Mouse (Mus musculus) thymus, adult 2 months (tissue): Measurements from ENCODE around the gene Rab44. TPM values are rescaled to one million over a fixed set of nuclear protein-coding genes. Genes with fewer than 3 reads are reported as not detected.

Experiments
- DNase-seq: peaks from one replicate; pipeline ENCODE4 v3.0.0; 2021
- H3K27ac ChIP-seq: fragments of 200-500 bp; 2 replicates; pipeline ENCODE4 v1.5.1; 2012; ENCODE audit warnings: low read length, control low read depth; ENCODE audit not compliant: control insufficient read depth, insufficient read depth
- H3K27me3 ChIP-seq: fragments of 200-500 bp; 2 replicates; pipeline ENCODE4 v1.6.1; 2012; ENCODE audit warnings: mild to moderate bottlenecking, low read length, moderate library complexity, mixed read lengths; ENCODE audit not compliant: control insufficient read depth, insufficient read depth
- H3K36me3 ChIP-seq: fragments of 200-500 bp; 2 replicates; pipeline ENCODE4 v1.6.1; 2012; ENCODE audit warnings: mild to moderate bottlenecking, low read length, moderate library complexity; ENCODE audit not compliant: control insufficient read depth, insufficient read depth
- H3K4me1 ChIP-seq: fragments of 200-500 bp; replicated peaks from 2 replicates; pipeline ENCODE4 v1.6.1; 2012; ENCODE audit warnings: low read length; ENCODE audit not compliant: control insufficient read depth, insufficient read depth
- H3K4me3 ChIP-seq: fragments of 200-500 bp; 2 replicates; pipeline ENCODE4 v1.5.1; 2012; ENCODE audit warnings: mild to moderate bottlenecking, low read length, control low read depth, moderate library complexity; ENCODE audit not compliant: control insufficient read depth, insufficient read depth
- CTCF ChIP-seq: fragments of 200-500 bp; IDR thresholded peaks from 2 replicates; pipeline ENCODE4 v1.5.1; 2012; ENCODE audit warnings: mild to moderate bottlenecking, control low read depth, low read length, moderate library complexity, borderline replicate concordance; ENCODE audit not compliant: control insufficient read depth, poor library complexity, insufficient read depth; ENCODE audit errors: extremely low read depth
- POLR2A ChIP-seq: fragments of 200-500 bp; IDR thresholded peaks from 2 replicates; pipeline ENCODE4 v1.6.1; 2012; ENCODE audit warnings: mild to moderate bottlenecking, low read length, control low read depth, moderate library complexity; ENCODE audit not compliant: control insufficient read depth, poor library complexity, insufficient read depth; ENCODE audit errors: extremely low read depth
- WGBS: fragments of 180-500 bp; shearing (Covaris S2); methylation state at CpG from one replicate; pipeline ENCODE4 v1.1.7; 2018; 5-methylcytosine and 5-hydroxymethylcytosine counted together
- polyA plus RNA-seq: library from polyadenylated mRNA; depleted of rRNA; stranded (reverse); fragments of >200 nt; gene quantifications from 2 replicates; pipeline ENCODE4 v1.2.3, GENCODE M21; 2012

Gene Rab44
- polyA plus RNA-seq, 1 experiment, result 8.9 TPM

DNA sequence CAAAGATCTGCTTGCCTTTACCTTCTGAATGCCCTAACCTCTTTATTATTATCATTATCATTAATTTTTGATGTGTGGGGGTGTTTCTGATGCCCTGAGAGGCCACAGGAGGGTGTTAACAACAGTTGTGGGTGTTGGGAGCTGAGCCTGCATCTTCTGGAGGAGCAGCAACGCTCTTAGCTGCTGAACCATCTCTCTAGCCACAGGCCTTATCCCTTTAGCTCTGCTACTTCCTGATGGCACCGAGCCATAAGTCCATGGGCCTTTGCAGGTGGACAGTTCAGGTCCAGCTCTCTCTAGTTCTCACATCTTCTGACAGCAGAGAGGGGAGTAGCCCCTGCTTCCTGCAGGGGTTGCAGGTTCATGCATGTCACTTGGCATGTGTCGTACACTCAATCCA lies 27.6 kb downstream of the Rab44 start:
- WGBS, result 63% methylated on average over 3 of the region's 3 CpGs
- no peaks in the 10 kb centered on the region for H3K27me3 ChIP-seq
- no peak overlapping the region for H3K4me3 ChIP-seq
- no peak overlapping the region for H3K27ac ChIP-seq
- no peak for DNase-seq
- H3K36me3 ChIP-seq, result no peaks in the 10 kb centered on the region
- peaks cover 46% of the 10 kb centered on the region for H3K4me1 ChIP-seq
- TF ChIP-seq POLR2A, result no peak
- TF ChIP-seq CTCF, result no peak

- no peak overlapping the region for H3K4me3 ChIP-seq
- H3K27ac ChIP-seq, result peak overlapping the region; percentile 70
- peaks cover 60% of the 10 kb centered on the region for H3K4me1 ChIP-seq
- no peaks in the 10 kb centered on the region for H3K27me3 ChIP-seq
- no peaks in the 10 kb centered on the region for H3K36me3 ChIP-seq
- peak; percentile 30 for DNase-seq
- TF ChIP-seq POLR2A (no peak), CTCF (no peak)
- WGBS, result 7% methylated on average over 8 of the region's 8 CpGs
Observed at GRCm38 (mm10) chr17:29143266-29143665, 29.3 kb downstream of the Rab44 start.

- WGBS, result 35% methylated on average over 12 of the region's 12 CpGs
- Histone ChIP-seq H3K36me3 (no peaks in the 10 kb centered on the region), H3K4me1 (peaks cover 70% of the 10 kb centered on the region), H3K4me3 (no peak overlapping the region), H3K27ac (no peak overlapping the region), H3K27me3 (no peaks in the 10 kb centered on the region)
- no peak for DNase-seq
- no peak for TF ChIP-seq CTCF
- no peak for TF ChIP-seq POLR2A
Observed at GRCm38 (mm10) chr17:29145101-29145500, 31.2 kb downstream of the Rab44 start.

DNA sequence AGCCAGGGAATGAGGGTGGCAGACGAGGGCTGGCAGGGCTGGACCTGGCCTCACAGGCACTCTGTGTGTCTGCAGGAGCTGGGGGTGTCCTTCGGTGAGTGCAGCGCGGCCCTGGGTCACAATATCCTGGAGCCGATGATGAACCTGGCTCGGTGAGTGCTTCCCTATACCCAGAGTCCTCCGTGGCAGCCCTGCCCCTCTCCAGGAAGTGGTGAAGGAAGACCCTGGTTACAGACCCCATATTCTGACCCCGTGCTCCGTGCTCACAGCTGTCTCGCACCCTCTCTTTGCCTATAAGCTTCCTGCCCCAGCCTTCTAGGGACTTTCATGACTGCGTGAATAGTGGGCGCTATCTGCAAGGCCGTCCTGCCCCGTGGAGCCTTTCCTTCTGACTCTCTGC lies 33.3 kb downstream of the Rab44 start:
- Histone ChIP-seq H3K27ac (peak overlapping the region; percentile 63), H3K4me3 (no peak overlapping the region), H3K4me1 (peaks cover 75% of the 10 kb centered on the region), H3K36me3 (no peaks in the 10 kb centered on the region), H3K27me3 (no peaks in the 10 kb centered on the region)
- WGBS, result 15% methylated on average over 14 of the region's 14 CpGs
- no peak for DNase-seq
- TF ChIP-seq POLR2A (no peak), CTCF (no peak)

GRCm38 (mm10) chr17:29147773-29148172 lies 33.8 kb downstream of the Rab44 start:
- H3K4me3 ChIP-seq, result no peak overlapping the region
- WGBS, result 53% methylated on average over 6 of the region's 6 CpGs
- no peaks in the 10 kb centered on the region for H3K36me3 ChIP-seq
- TF ChIP-seq POLR2A (0 out of 2 replicates have a peak, but pooled peaks have one; percentile 7), CTCF (no peak)
- no peaks in the 10 kb centered on the region for H3K27me3 ChIP-seq
- no peak for DNase-seq
- peaks cover 75% of the 10 kb centered on the region for H3K4me1 ChIP-seq
- peak overlapping the region; percentile 63 for H3K27ac ChIP-seq

DNA sequence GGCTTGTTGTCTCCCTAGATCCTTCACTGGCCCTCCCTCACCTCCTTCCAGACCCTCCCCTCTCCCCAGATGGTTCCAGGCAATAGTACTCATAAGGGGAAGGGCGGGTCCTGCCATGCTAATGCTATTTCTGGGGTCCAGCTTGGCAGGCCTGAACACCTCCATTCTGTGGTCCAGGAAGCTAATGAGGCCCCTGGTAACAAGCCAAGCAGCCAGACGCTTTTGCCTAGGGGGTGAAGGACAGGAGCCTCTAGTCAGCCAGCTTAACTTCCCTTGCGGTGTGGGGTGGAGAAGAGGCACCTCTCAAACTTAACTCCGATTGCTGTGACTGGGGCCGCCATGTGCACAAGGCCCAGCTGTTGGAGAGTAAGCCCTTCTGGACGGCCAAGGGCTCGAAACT lies 35.8 kb downstream of the Rab44 start:
- no peak overlapping the region for H3K4me3 ChIP-seq

GRCm38 (mm10) chr17:29152547-29152946 lies 38.6 kb downstream of the Rab44 start:
- Histone ChIP-seq H3K27ac (peak overlapping the region; percentile 68), H3K4me3 (no peak overlapping the region), H3K4me1 (peaks cover 74% of the 10 kb centered on the region), H3K36me3 (no peaks in the 10 kb centered on the region), H3K27me3 (no peaks in the 10 kb centered on the region)
- TF ChIP-seq CTCF (no peak), POLR2A (no peak)
- DNase-seq, result peak; percentile 64
- 6% methylated on average over 5 of the region's 5 CpGs for WGBS

More for the DNA sequence above, 35.8 kb downstream of the Rab44 start:
- WGBS, result 87% methylated on average over 7 of the region's 7 CpGs
- Histone ChIP-seq H3K36me3 (no peaks in the 10 kb centered on the region), H3K27me3 (no peaks in the 10 kb centered on the region), H3K27ac (no peak overlapping the region), H3K4me1 (peaks cover 73% of the 10 kb centered on the region)
- TF ChIP-seq CTCF (no peak), POLR2A (no peak)
- DNase-seq, result no peak
